Mouse (Mus musculus) mouse embryonic stem cell (cell line): ENCODE measurements around the gene Cbx6.

Experiments used
- in situ Hi-C, 2 experiments: fragments of 300-500 bp; cut with MboI; formaldehyde crosslinking; loops; 1 replicate in 1 of 2; 3 replicates in 1 of 2; pipeline ENCODE4 v1.14.3; 2019 to 2020; ENCODE audit warnings: low sequenced_read_pairs in 2 of 2, low pct_unique_long_range_greater_than_20kb in 1 of 2, mixed read lengths in 1 of 2; ENCODE audit not compliant: unreplicated experiment in 1 of 2

The Cbx6 gene

GRCm38 (mm10) chr15:79790111-79790510, 44.4 kb downstream of the Cbx6 start:
- in situ Hi-C loops = loop anchor here in 1 of 2 experiments (25.0 kb wide), 1 partner anchor 272 kb away; no protein-coding TSS in a partner anchor

GRCm38 (mm10) chr15:79787815-79788214, 46.7 kb downstream of the Cbx6 start:
- in situ Hi-C loops = loop anchor here in 1 of 2 experiments (25.0 kb wide), 1 partner anchor 274 kb away; no protein-coding TSS in a partner anchor

DNA sequence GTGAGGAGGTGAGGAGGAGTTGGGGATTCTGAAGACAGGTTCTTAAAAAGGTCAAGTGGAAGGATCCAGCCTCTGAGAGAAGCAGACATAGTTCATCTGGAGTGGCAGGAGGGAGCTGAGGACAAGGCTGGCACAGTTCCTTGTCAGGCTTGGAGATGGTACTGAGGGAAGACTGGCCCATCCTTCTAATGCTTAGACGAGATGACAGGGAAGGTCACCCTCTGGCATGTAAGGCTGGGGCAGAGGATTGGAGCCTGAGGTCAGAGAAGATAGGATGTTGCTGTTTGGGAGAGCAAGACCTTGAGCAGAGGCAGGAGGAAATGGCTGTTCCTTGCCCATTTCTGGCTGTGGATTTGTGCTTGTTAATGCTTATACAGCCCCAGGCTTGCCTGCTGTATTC, 49.4 kb downstream of the Cbx6 start:
- in situ Hi-C loops = loop anchor here in 1 of 2 experiments (25.0 kb wide), 1 partner anchor 277 kb away; no protein-coding TSS in a partner anchor

DNA sequence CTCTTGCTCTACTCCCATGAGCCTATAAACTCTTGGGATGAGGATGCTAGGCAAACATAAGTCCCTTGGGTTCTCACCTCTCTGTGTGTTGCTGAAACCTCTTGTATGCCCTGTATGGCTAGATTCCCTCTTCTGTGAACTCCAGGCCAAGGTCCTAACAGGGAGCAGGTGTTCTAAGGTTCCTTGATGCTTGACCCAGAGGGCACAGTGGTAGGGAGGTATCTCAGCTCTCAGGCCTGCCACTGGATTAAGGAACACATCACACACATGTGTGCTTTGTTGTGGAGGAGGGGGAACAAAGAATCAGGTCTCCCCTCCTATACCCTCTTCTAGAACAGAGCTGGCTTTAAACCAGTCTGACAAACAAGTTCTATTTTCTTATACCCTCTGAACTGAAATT, 56.7 kb downstream of the Cbx6 start, which contains the start of gene Dnal4:
Gene Dnal4 (minus strand): TSS at position 101 of the 400 bp plus-strand sequence.
- in situ Hi-C loops = loop anchor here in 1 of 2 experiments (25.0 kb wide), 1 partner anchor 285 kb away; no protein-coding TSS in a partner anchor

DNA sequence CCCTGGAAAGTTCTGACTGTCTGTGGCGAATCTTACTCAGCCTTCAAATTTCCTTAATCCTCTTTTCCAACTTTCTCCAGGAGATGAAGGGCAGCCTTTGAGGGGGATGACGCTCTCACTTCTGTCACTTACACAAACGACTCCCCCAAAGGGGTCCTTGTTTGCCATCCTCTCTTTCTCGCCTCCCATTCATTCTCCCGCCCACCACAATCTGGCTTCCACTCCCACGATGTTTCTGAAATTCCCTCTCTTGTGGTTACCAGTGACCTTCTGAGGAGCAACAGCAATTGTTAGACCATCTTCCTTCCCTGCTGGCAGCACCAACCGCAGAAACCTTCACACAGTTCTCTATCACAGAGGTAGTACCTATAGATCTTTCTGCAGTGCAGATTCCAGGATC, 58.8 kb downstream of the Cbx6 start:
- in situ Hi-C loops = loop anchor here in 1 of 2 experiments (25.0 kb wide), 1 partner anchor 287 kb away; no protein-coding TSS in a partner anchor

- in situ Hi-C loops = loop anchor here (25.0 kb wide), 1 partner anchor 288 kb away; no protein-coding TSS in a partner anchor
These were observed 60.1 kb downstream of the Cbx6 start for GRCm38 (mm10) chr15:79774117-79775027.
